Mouse (Mus musculus): ENCODE measurements around the gene Zfp65.

GRCm38 (mm10) chr13:67754333-67755306 is 25.6 kb upstream of the Zfp65 start, which contains the start of gene Zfp85:
- TF ChIP-seq CTCF (IDR thresholded peaks at IDR 0.05; ENCODE audit: low read depth, low read length) (no peak), POLR2A (IDR thresholded peaks at IDR 0.05; ENCODE audit: borderline replicate concordance, low read depth, low read length) (no peak)

Measured in bone marrow macrophage, adult 2 months (primary cell).